Mouse (Mus musculus): ENCODE results near the gene Slc5a6.

DNA sequence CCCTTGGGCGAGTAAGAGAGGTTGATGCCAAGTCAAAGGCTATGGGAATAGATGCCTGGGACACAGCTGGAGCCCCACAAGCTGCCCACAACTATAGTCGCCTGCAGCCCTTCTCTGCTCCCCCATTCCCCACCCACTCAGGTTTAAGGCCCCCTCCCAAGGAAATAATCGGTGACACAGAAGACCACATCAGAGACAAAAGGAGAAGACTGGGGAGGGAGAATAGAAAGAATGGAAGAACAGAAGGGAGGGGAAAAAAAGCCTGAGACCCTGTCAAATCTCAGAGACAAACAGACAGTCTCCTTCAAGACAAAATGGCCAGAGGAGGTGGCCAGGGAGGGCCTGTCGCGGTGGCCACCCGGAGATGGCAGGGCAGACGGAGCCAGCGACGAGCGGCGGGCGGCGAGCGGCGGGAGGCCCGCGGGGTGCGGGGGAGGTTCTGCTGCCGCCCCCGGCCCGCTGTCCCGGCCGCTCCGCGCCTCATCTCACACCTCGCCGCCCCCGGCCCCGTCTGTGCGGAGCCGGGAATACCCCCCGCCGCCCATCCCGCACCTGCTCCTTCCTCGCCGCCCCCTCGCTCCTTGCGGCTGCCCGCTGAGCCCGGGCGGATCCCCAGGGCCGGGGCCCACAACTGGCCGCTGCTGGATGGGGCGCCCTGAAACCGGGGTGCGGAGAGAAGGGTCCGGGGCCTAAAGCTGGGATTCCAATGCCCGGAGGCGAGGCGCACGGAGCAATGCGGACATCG is 43.7 kb upstream of the Slc5a6 start:
- TF ChIP-seq GATA1 (IDR thresholded peaks at IDR 0.05; ENCODE audit: low read length) (no peak), TAL1 (IDR thresholded peaks at IDR 0.05; ENCODE audit: low read length) (no peak)
